Comparison of ENCODE assay signal across 18 mouse cellular contexts in the genomic region with DNA sequence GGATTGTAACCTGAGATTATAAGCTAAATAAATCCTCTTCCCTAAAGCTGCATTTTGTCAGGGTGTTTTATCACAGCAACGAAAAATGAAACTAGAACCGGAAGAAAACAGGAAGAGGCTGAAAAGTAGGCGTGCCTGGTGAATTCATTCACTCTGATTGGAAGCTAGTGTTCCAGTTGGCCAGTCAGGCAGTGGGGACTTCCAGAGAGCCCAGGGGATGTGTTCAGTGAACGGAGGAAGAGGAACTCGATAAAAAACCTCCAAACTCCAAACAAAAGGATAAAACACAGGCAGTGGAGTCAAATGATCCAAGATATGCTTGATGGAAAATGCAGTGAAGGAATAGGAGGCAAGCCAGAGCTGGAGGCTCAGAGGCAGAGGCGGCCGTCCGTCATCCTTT.
A peak's percentile ranks its signal among the peaks of the same experiment; 100 is the strongest.
DNase-seq lines count a peak whose midpoint lies in the region; ATAC-seq lines count a peak whose summit lies in the region.
"Had no signal": no experiment of that assay in that cellular context is flagged by ENCODE, and none has a peak within 500 bp of the region (broad histone marks: within the 10 kb centered on the region; RNA-seq: fewer than 3 reads in every experiment).

No protein-coding gene starts in this region.

- H3K27ac ChIP-seq in heart, embryonic 12.5 days (ENCODE audit: poor library complexity, severe bottlenecking): no peak overlapping the region
- H3K27ac ChIP-seq in kidney, embryonic 16.5 days (ENCODE audit: low read length): peak overlapping the region; percentile 45; the same call in 1 of the 2 replicates
- H3K27ac ChIP-seq in forebrain, embryonic 10.5 days: no peak overlapping the region
- H3K27ac ChIP-seq: forebrain, embryonic 13.5 days; heart, embryonic 15.5 days; hindbrain, embryonic 15.5 days; limb, embryonic 12.5 days; liver, embryonic 13.5 days; neural tube, embryonic 12.5 days had no signal

- H3K36me3 ChIP-seq in heart, embryonic 12.5 days: no peaks in the 10 kb centered on the region
- H3K36me3 ChIP-seq in kidney, embryonic 16.5 days (ENCODE audit: insufficient read depth, low read length): no peaks in the 10 kb centered on the region
- H3K36me3 ChIP-seq in forebrain, embryonic 10.5 days (replicated peaks): no peaks in the 10 kb centered on the region
- H3K36me3 ChIP-seq: heart, embryonic 15.5 days; hindbrain, embryonic 15.5 days; limb, embryonic 12.5 days; liver, embryonic 13.5 days; neural tube, embryonic 12.5 days had no signal

- H3K27me3 ChIP-seq in heart, embryonic 12.5 days (replicated peaks): no peaks in the 10 kb centered on the region
- H3K27me3 ChIP-seq in kidney, embryonic 16.5 days (ENCODE audit: insufficient read depth, low read length): no peaks in the 10 kb centered on the region
- H3K27me3 ChIP-seq in forebrain, embryonic 10.5 days (ENCODE audit: poor library complexity, severe bottlenecking): no peaks in the 10 kb centered on the region
- H3K27me3 ChIP-seq: forebrain, embryonic 13.5 days; heart, embryonic 15.5 days; hindbrain, embryonic 15.5 days; limb, embryonic 12.5 days; liver, embryonic 13.5 days; neural tube, embryonic 12.5 days had no signal

- 69% methylated on average over 8 of the region's 8 CpGs for WGBS in heart, embryonic 12.5 days
- WGBS in kidney, embryonic 16.5 days: 44% methylated on average over 8 of the region's 8 CpGs
- WGBS in forebrain, embryonic 10.5 days: 89% methylated on average over 8 of the region's 8 CpGs

- ATAC-seq in heart, embryonic 12.5 days (ENCODE audit: insufficient number of reproducible peaks, low FRiP score): no peak
- no peak for ATAC-seq in kidney, embryonic 16.5 days (ENCODE audit: low FRiP score, low TSS enrichment)
- ATAC-seq: forebrain, embryonic 13.5 days; intestine, embryonic 16.5 days had no signal

- no peak overlapping the region for H3K9ac ChIP-seq in heart, embryonic 12.5 days
- H3K9ac ChIP-seq in kidney, embryonic 16.5 days (replicated peaks; ENCODE audit: low read length): 0 out of 2 replicates have a peak overlapping the region, but pooled peaks have one; percentile 37
- H3K9ac ChIP-seq: forebrain, embryonic 13.5 days; heart, embryonic 15.5 days; hindbrain, embryonic 15.5 days; limb, embryonic 12.5 days; liver, embryonic 13.5 days; neural tube, embryonic 12.5 days had no signal

- H3K4me1 ChIP-seq in heart, embryonic 12.5 days (replicated peaks): no peaks in the 10 kb centered on the region
- 0 out of 2 replicates have a peak, but pooled peaks cover 6% of the 10 kb centered on the region for H3K4me1 ChIP-seq in kidney, embryonic 16.5 days (ENCODE audit: insufficient read depth, low read length)
- H3K4me1 ChIP-seq in forebrain, embryonic 10.5 days: no peaks in the 10 kb centered on the region
- H3K4me1 ChIP-seq: forebrain, embryonic 13.5 days; heart, embryonic 15.5 days; hindbrain, embryonic 15.5 days; liver, embryonic 13.5 days; neural tube, embryonic 12.5 days had no signal

- DNase-seq in heart, adult 18-20 months: peak; percentile 25 to 39
- DNase-seq in spleen, postnatal 36 days (ENCODE audit: low spot score in 2 of 2): peak; percentile 16 to 30
- no peak for DNase-seq in spleen, postnatal 14 days (ENCODE audit: low spot score in 2 of 2)
- no peak for DNase-seq in forebrain, embryonic 10.5 days (ENCODE audit: extremely low spot score, low spot score)
- DNase-seq in thymus, postnatal 10 days (ENCODE audit: low spot score in 2 of 2): no peak
- DNase-seq in layer of hippocampus, adult 9-11 months: no peak
- DNase-seq: cerebellum, adult 11 months; cerebellum, postnatal 25 days; liver, embryonic 13.5 days; thymus, postnatal 25 days had no signal

- H3K9me3 ChIP-seq in heart, embryonic 12.5 days (replicated peaks): peaks cover 4% of the 10 kb centered on the region; the same call in 1 of the 2 replicates
- no peaks in the 10 kb centered on the region for H3K9me3 ChIP-seq in kidney, embryonic 16.5 days (ENCODE audit: low read length)
- H3K9me3 ChIP-seq in forebrain, embryonic 10.5 days: no peaks in the 10 kb centered on the region
- H3K9me3 ChIP-seq: forebrain, embryonic 13.5 days; heart, embryonic 15.5 days; hindbrain, embryonic 15.5 days; limb, embryonic 12.5 days; neural tube, embryonic 12.5 days had no signal

- no peak overlapping the region for H3K4me2 ChIP-seq in heart, embryonic 12.5 days
- peak overlapping the region; percentile 37 for H3K4me2 ChIP-seq in kidney, embryonic 16.5 days (replicated peaks; ENCODE audit: low read depth, low read length)
- H3K4me2 ChIP-seq: forebrain, embryonic 13.5 days; heart, embryonic 15.5 days; hindbrain, embryonic 15.5 days; limb, embryonic 12.5 days; liver, embryonic 13.5 days; neural tube, embryonic 12.5 days had no signal

- no peak overlapping the region for H3K4me3 ChIP-seq in heart, embryonic 12.5 days
- H3K4me3 ChIP-seq in kidney, embryonic 16.5 days (ENCODE audit: low read length): peak overlapping the region; percentile 12
- H3K4me3 ChIP-seq in forebrain, embryonic 10.5 days: no peak overlapping the region
- H3K4me3 ChIP-seq: forebrain, embryonic 13.5 days; heart, embryonic 15.5 days; hindbrain, embryonic 15.5 days; limb, embryonic 12.5 days; liver, embryonic 13.5 days; neural tube, embryonic 12.5 days had no signal

Comparison
In these comparisons a context has a peak if more than half of its experiments do, and no peak if none do; other contexts are left out.
1. DNase-seq: peak in heart, adult 18-20 months (2 of 2) and spleen, postnatal 36 days (2 of 2); none in spleen, postnatal 14 days (0 of 2), forebrain, embryonic 10.5 days (single experiment), thymus, postnatal 10 days (0 of 2) and layer of hippocampus, adult 9-11 months (single experiment).